ENCODE assay signal across 16 mouse cellular contexts in the genomic region with DNA sequence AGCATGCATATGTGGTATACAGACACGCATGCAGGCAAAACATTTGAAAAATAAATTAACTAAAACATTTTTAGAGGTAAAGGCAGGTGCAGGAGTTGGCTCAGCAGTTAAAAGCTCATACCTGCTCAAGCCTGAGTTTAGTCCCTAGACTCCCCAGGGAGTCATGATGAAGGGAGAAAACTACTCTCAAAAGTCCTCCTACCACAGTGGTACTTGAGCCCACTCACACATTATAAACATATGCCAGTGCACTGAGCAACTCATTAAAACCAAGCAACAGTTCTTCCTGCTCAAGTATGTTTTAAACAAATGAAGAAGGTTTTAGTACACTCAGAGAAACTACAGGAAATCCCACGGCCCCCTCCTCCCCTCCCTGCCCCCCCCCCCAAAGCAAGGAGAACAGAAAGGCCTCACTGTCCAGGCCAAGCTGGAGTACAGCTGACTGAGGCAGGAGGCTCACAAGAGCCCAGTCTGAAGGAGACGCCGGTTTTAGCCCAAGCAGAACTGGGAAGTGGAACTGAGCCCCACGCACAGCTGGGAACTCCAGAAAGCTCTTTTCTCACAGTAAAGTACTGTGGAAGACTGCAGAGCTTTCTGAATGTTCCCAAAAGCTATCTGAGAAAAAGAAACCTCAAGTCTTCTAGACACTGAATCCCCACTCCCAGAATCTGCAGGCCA. TPM values are rescaled to one million over a fixed set of nuclear protein-coding genes. Genes with fewer than 3 reads are reported as not detected.
DNase-seq lines count a peak whose midpoint lies in the region; ATAC-seq and TF ChIP-seq lines count a peak whose summit lies in the region.
"Had no signal": no experiment of that assay in that cellular context is flagged by ENCODE, and none has a peak within 500 bp of the region (broad histone marks: within the 10 kb centered on the region; RNA-seq: fewer than 3 reads in every experiment).

No protein-coding gene starts in this region.

- H3K4me3 ChIP-seq in hindbrain, postnatal 0 days (ENCODE audit: low read length): no peak overlapping the region
- H3K4me3 ChIP-seq in hindbrain, embryonic 12.5 days: no peak overlapping the region
- H3K4me3 ChIP-seq: forebrain, embryonic 13.5 days; heart, embryonic 15.5 days; limb, embryonic 15.5 days had no signal

- H3K4me2 ChIP-seq in hindbrain, postnatal 0 days (ENCODE audit: low read depth, low read length): no peak overlapping the region
- H3K4me2 ChIP-seq in hindbrain, embryonic 12.5 days (replicated peaks): no peak overlapping the region
- H3K4me2 ChIP-seq: forebrain, embryonic 13.5 days; heart, embryonic 15.5 days; limb, embryonic 15.5 days had no signal

- no peak overlapping the region for H3K9ac ChIP-seq in hindbrain, postnatal 0 days (replicated peaks; ENCODE audit: low read length)
- H3K9ac ChIP-seq in hindbrain, embryonic 12.5 days: no peak overlapping the region
- H3K9ac ChIP-seq: forebrain, embryonic 13.5 days; heart, embryonic 15.5 days; limb, embryonic 15.5 days had no signal

- H3K27me3 ChIP-seq in hindbrain, postnatal 0 days (ENCODE audit: insufficient read depth, low read length): no peaks in the 10 kb centered on the region
- no peaks in the 10 kb centered on the region for H3K27me3 ChIP-seq in hindbrain, embryonic 12.5 days
- H3K27me3 ChIP-seq: forebrain, embryonic 13.5 days; heart, embryonic 15.5 days; limb, embryonic 15.5 days had no signal

- 76% methylated on average over 5 of the region's 5 CpGs for WGBS in hindbrain, postnatal 0 days
- 76% methylated on average over 5 of the region's 5 CpGs for WGBS in hindbrain, embryonic 12.5 days

- no peak overlapping the region for H3K27ac ChIP-seq in hindbrain, postnatal 0 days
- no peak overlapping the region for H3K27ac ChIP-seq in hindbrain, embryonic 12.5 days
- H3K27ac ChIP-seq: forebrain, embryonic 13.5 days; heart, embryonic 15.5 days; limb, embryonic 15.5 days had no signal

- H3K36me3 ChIP-seq in hindbrain, postnatal 0 days (ENCODE audit: insufficient read depth, low read length): no peaks in the 10 kb centered on the region
- H3K36me3 ChIP-seq in hindbrain, embryonic 12.5 days: 0 out of 2 replicates have a peak, but pooled peaks cover 3% of the 10 kb centered on the region
- H3K36me3 ChIP-seq: G1E; heart, embryonic 15.5 days; limb, embryonic 15.5 days had no signal

- ATAC-seq in hindbrain, postnatal 0 days: 0 out of 2 replicates have a peak, but pooled peaks have one; percentile 24
- no peak for ATAC-seq in hindbrain, embryonic 12.5 days (ENCODE audit: low FRiP score)
- ATAC-seq: forebrain, embryonic 13.5 days had no signal

- H3K4me1 ChIP-seq in hindbrain, postnatal 0 days (ENCODE audit: insufficient read depth, low read length): no peaks in the 10 kb centered on the region
- H3K4me1 ChIP-seq in hindbrain, embryonic 12.5 days: 0 out of 2 replicates have a peak, but pooled peaks cover 2% of the 10 kb centered on the region
- H3K4me1 ChIP-seq: forebrain, embryonic 13.5 days had no signal

- TF ChIP-seq CTCF in hindbrain, postnatal 0 days (IDR thresholded peaks at IDR 0.05; ENCODE audit: low read depth): no peak

- no peak for DNase-seq in hindbrain, postnatal 0 days (ENCODE audit: low spot score)
- DNase-seq in right cerebral cortex, adult 18-20 months: peak; percentile 68
- no peak for DNase-seq in right cerebral cortex, postnatal 25 days
- peak; percentile 79 for DNase-seq in brain, adult 2 months (ENCODE audit: low read depth, low spot score)
- DNase-seq in naive thymus-derived CD4-positive, alpha-beta T cell, adult 2 months (ENCODE audit: low read depth): peak; percentile 35
- no peak for DNase-seq in cerebellum, adult 8-10 months
- no peak for DNase-seq in urinary bladder, adult 2 months (ENCODE audit: low spot score)
- DNase-seq: adrenal gland, adult 2 months; cerebellum, postnatal 36 days; kidney, adult 9 months; midbrain, embryonic 14.5 days had no signal

- H3K9me3 ChIP-seq in hindbrain, postnatal 0 days (ENCODE audit: low read length): no peaks in the 10 kb centered on the region
- no peaks in the 10 kb centered on the region for H3K9me3 ChIP-seq in hindbrain, embryonic 12.5 days (replicated peaks)
- H3K9me3 ChIP-seq: G1E; heart, embryonic 15.5 days; limb, embryonic 15.5 days had no signal

RNA-seq across cellular contexts. Expression of a gene that starts 13.2 kb away (rescaled TPM):
- total RNA-seq in hindbrain, postnatal 0 days (2014; rRNA removed): 250 and 296 TPM in 2 replicates
- polyA plus RNA-seq in hindbrain, postnatal 0 days (2015; fragmentation: Nextera tagmentation; extraction: Ambion mirVana): 378 and 380 TPM in 2 replicates
- 257 TPM in 2 replicates for polyA plus RNA-seq in hindbrain, embryonic 12.5 days (2016; fragmentation: Nextera tagmentation; extraction: Ambion mirVana)
- polyA plus RNA-seq in urinary bladder, adult 2 months (2012; rRNA removed): 111 and 116 TPM in 2 replicates
- total RNA-seq: G1E had no signal

RNA-seq across cellular contexts. Expression of a gene that starts 36.4 kb away (rescaled TPM):
- total RNA-seq in hindbrain, postnatal 0 days (2014; rRNA removed): not detected in 2 replicates
- polyA plus RNA-seq in hindbrain, postnatal 0 days (2015; fragmentation: Nextera tagmentation; extraction: Ambion mirVana): 0.25 TPM in 1 of 2 replicates, not detected in the other
- 0.28 and 0.42 TPM in 2 replicates for polyA plus RNA-seq in hindbrain, embryonic 12.5 days (2016; fragmentation: Nextera tagmentation; extraction: Ambion mirVana)
- 5.1 and 6.2 TPM in 2 replicates for polyA plus RNA-seq in urinary bladder, adult 2 months (2012; rRNA removed)
- total RNA-seq: adrenal gland, adult 2 months had no signal
- polyA plus RNA-seq: adrenal gland, adult 2 months; G1E; midbrain, embryonic 14.5 days had no signal

Comparison
In these comparisons a context has a peak if more than half of its experiments do, and no peak if none do; other contexts are left out.
1. DNase-seq: peak in right cerebral cortex, adult 18-20 months (single experiment), brain, adult 2 months (single experiment) and naive thymus-derived CD4-positive, alpha-beta T cell, adult 2 months (single experiment); none in hindbrain, postnatal 0 days (single experiment), right cerebral cortex, postnatal 25 days (single experiment), cerebellum, adult 8-10 months (single experiment) and urinary bladder, adult 2 months (single experiment).